Mouse (Mus musculus) bone marrow macrophage, adult 2 months (primary cell): ENCODE measurements around the gene Gm35549.

Source experiments
- CTCF ChIP-seq: IDR thresholded peaks from 2 replicates; pipeline ENCODE4 v1.5.1; 2012; ENCODE audit warnings: low read depth, mild to moderate bottlenecking, low read length, moderate library complexity
- POLR2A ChIP-seq: IDR thresholded peaks from 2 replicates; pipeline ENCODE4 v1.6.1; 2012; ENCODE audit warnings: mild to moderate bottlenecking, low read depth, low read length, borderline replicate concordance

- TF ChIP-seq POLR2A (no peak), CTCF (no peak)
Measured at GRCm38 (mm10) chr9:122874653-122875052, 30.8 kb upstream of the Gm35549 start.
